Mouse (Mus musculus) large intestine, adult 2 months (tissue): ENCODE measurements around the gene Gm21887. TPM values are rescaled to one million over a fixed set of nuclear protein-coding genes. Genes with fewer than 3 reads are reported as not detected.

Experiments used
- polyA plus RNA-seq: library from polyadenylated mRNA; depleted of rRNA; stranded (reverse); fragments of >200 nt; gene quantifications from 2 replicates; pipeline ENCODE4 v1.2.3, GENCODE M21; 2012; rRNA removed

The Gm21887 gene
- polyA plus RNA-seq, 1 experiment: 244 TPM

Other genes with a start within 250 kb of the Gm21887 start
- not detected in 2 replicates for gene 4933400A11Rik, start 230.0 kb upstream of the Gm21887 start, polyA plus RNA-seq